Mouse (Mus musculus) heart, embryonic 12.5 days (tissue): Measurements from ENCODE around the gene Jsrp1. TPM values are rescaled to one million over a fixed set of nuclear protein-coding genes. Genes with fewer than 3 reads are reported as not detected.

Experiments
- ATAC-seq: fragments of 200-750 bp; cut with Nextera tagmentation; 2 replicates; pipeline ENCODE4 v1.8.0; 2017; ENCODE audit warnings: moderate TSS enrichment, moderate library complexity; ENCODE audit not compliant: insufficient number of reproducible peaks, low FRiP score
- H3K27ac ChIP-seq: fragments of 300-500 bp; sonication (generic); 2 replicates; pipeline ENCODE4 v1.5.1; 2016; ENCODE audit warnings: mild to moderate bottlenecking, moderate library complexity; ENCODE audit not compliant: poor library complexity, severe bottlenecking
- H3K27me3 ChIP-seq: fragments of 300-500 bp; sonication (generic); replicated peaks from 2 replicates; pipeline ENCODE4 v1.6.1; 2016; ENCODE audit warnings: mild to moderate bottlenecking, moderate library complexity
- H3K36me3 ChIP-seq: fragments of 300-500 bp; sonication (generic); 2 replicates; pipeline ENCODE4 v1.6.1; 2016; ENCODE audit warnings: mild to moderate bottlenecking, moderate library complexity
- H3K4me1 ChIP-seq: fragments of 300-500 bp; sonication (generic); replicated peaks from 2 replicates; pipeline ENCODE4 v1.6.1; 2016; ENCODE audit warnings: mild to moderate bottlenecking
- H3K4me2 ChIP-seq: fragments of 300-500 bp; sonication (generic); 2 replicates; pipeline ENCODE4 v1.6.1; 2016; ENCODE audit warnings: mild to moderate bottlenecking, moderate library complexity
- H3K4me3 ChIP-seq: fragments of 300-500 bp; sonication (generic); 2 replicates; pipeline ENCODE4 v1.5.1; 2016; ENCODE audit warnings: mild to moderate bottlenecking
- H3K9ac ChIP-seq: fragments of 300-500 bp; sonication (generic); 2 replicates; pipeline ENCODE4 v1.6.1; 2016; ENCODE audit warnings: mild to moderate bottlenecking, moderate library complexity
- H3K9me3 ChIP-seq: fragments of 300-500 bp; sonication (generic); replicated peaks from 2 replicates; pipeline ENCODE4 v1.6.1; 2016; ENCODE audit warnings: mild to moderate bottlenecking, moderate library complexity
- WGBS: fragments of 180-500 bp; shearing (Covaris S2); methylation state at CpG from one replicate; pipeline ENCODE4 v1.1.7; 2016; 5-methylcytosine and 5-hydroxymethylcytosine counted together
- polyA plus RNA-seq: library from polyadenylated mRNA; unstranded; fragments of >200 nt; fragmentation: Nextera tagmentation; extraction: Ambion mirVana; gene quantifications from 2 replicates; pipeline ENCODE4 v1.2.1, GENCODE M21; 2016

Jsrp1 gene
- polyA plus RNA-seq, 1 experiment from 2014 or later = 6.7 TPM

- H3K36me3 ChIP-seq = peaks cover 13% of the 10 kb centered on the region
- no peak for ATAC-seq
- H3K4me1 ChIP-seq = peaks cover 69% of the 10 kb centered on the region
- peak overlapping the region; percentile 51 for H3K4me3 ChIP-seq
- H3K9me3 ChIP-seq = no peaks in the 10 kb centered on the region
- peaks cover 32% of the 10 kb centered on the region for H3K27me3 ChIP-seq
- peak overlapping the region; percentile 17; the same call in 1 of the 2 replicates for H3K27ac ChIP-seq
- peak overlapping the region; percentile 80 for H3K4me2 ChIP-seq
- WGBS = 7% methylated on average over 18 of the region's 18 CpGs
- peak overlapping the region; percentile 78 for H3K9ac ChIP-seq
Observed at GRCm38 (mm10) chr10:80808985-80809632, 4.2 kb downstream of the Jsrp1 start.

GRCm38 (mm10) chr10:80808099-80808984 lies 5.0 kb downstream of the Jsrp1 start:
- 16% methylated on average over 40 of the region's 40 CpGs for WGBS
- Histone ChIP-seq H3K27me3 (peaks cover 28% of the 10 kb centered on the region), H3K27ac (peak overlapping the region; percentile 66), H3K9me3 (no peaks in the 10 kb centered on the region), H3K36me3 (peaks cover 20% of the 10 kb centered on the region), H3K4me3 (peak overlapping the region; percentile 51), H3K9ac (peak overlapping the region; percentile 78), H3K4me1 (peaks cover 69% of the 10 kb centered on the region), H3K4me2 (peak overlapping the region; percentile 80)
- no peak for ATAC-seq

GRCm38 (mm10) chr10:80807057-80807627 lies 6.2 kb downstream of the Jsrp1 start:
- peak; percentile 56 for ATAC-seq
- peak overlapping the region; percentile 66 for H3K27ac ChIP-seq
- peak overlapping the region; percentile 78 for H3K9ac ChIP-seq
- H3K4me2 ChIP-seq = peak overlapping the region; percentile 80
- H3K9me3 ChIP-seq = no peaks in the 10 kb centered on the region
- peaks cover 32% of the 10 kb centered on the region for H3K36me3 ChIP-seq
- H3K4me3 ChIP-seq = peak overlapping the region; percentile 51
- peaks cover 61% of the 10 kb centered on the region for H3K4me1 ChIP-seq
- 1% methylated on average over 58 of the region's 58 CpGs for WGBS
- peaks cover 20% of the 10 kb centered on the region for H3K27me3 ChIP-seq

DNA sequence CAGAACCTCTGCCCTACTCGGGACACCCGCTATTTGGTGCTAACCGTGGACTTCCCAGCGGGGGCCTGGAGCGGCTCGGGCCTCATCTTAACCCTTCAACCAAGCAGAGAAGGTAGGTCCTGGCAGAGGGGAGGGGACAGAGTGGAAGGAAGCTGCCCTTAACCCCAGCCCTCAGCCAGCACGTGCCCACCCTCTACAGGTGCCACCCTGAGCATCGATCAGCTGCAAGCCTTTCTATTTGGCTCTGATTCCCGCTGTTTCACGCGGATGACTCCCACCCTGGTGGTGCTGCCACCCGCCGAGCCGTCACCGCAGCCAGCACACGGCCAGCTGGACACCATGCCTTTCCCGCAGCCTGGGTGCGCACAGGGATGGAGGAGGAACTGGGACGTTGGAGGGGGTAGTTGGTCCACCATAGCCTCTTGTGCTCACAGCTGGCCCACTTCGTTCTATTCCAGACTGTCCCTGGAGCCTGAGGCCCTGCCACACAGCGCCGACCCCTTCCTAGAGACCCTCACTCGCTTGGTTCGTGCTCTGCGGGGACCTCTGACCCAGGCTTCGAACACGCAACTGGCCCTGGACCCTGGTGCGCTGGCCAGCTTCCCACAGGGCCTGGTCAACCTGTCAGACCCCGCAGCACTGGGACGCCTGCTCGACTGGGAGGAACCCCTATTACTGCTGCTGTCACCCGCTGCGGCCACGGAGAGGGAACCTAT lies 6.8 kb downstream of the Jsrp1 start:
- Histone ChIP-seq H3K4me1 (peaks cover 60% of the 10 kb centered on the region), H3K36me3 (peaks cover 39% of the 10 kb centered on the region), H3K9me3 (no peaks in the 10 kb centered on the region), H3K27ac (peak overlapping the region; percentile 66), H3K4me3 (peak overlapping the region; percentile 51), H3K4me2 (peak overlapping the region; percentile 80), H3K9ac (peak overlapping the region; percentile 78), H3K27me3 (peaks cover 17% of the 10 kb centered on the region)
- 42% methylated on average over 34 of the region's 34 CpGs for WGBS
- no peak for ATAC-seq

- no peak overlapping the region for H3K27ac ChIP-seq
- peak overlapping the region; percentile 78; the same call in 1 of the 2 replicates for H3K9ac ChIP-seq
- H3K4me2 ChIP-seq = 0 out of 2 replicates have a peak overlapping the region, but pooled peaks have one; percentile 80
- H3K4me1 ChIP-seq = peaks cover 60% of the 10 kb centered on the region
- no peaks in the 10 kb centered on the region for H3K9me3 ChIP-seq
- H3K36me3 ChIP-seq = peaks cover 45% of the 10 kb centered on the region
- no peak for ATAC-seq
- no peak overlapping the region for H3K4me3 ChIP-seq
- 18% methylated on average over 3 of the region's 3 CpGs for WGBS
- H3K27me3 ChIP-seq = peaks cover 17% of the 10 kb centered on the region
Observed at GRCm38 (mm10) chr10:80805925-80806324, 7.4 kb downstream of the Jsrp1 start.

DNA sequence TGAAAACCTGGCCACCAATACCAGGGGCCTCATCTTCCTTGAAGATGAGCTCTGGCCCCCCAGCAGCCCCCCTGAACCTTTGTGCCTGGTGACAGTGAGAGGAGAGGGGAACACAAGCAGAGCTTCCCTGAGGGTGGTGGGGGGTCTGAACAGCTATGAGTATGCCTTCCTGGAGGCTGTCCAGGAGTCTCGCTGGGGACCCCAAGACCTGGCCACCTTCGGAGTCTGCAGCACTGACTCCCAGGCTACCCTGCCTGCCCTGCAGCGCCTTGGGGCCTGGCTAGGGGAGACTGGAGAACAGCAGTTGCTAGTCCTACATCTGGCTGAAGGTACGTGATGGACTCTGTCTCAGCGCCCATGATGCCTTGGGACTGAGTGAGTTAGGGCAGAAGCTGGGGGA lies 8.0 kb downstream of the Jsrp1 start:
- Histone ChIP-seq H3K9ac (peak overlapping the region; percentile 11; the same call in 1 of the 2 replicates), H3K27ac (no peak overlapping the region), H3K4me1 (peaks cover 57% of the 10 kb centered on the region)

GRCm38 (mm10) chr10:80804916-80805315 lies 8.4 kb downstream of the Jsrp1 start, which contains the start of gene Amh:
Gene Amh (plus strand): TSS chr10:80805243.
- Histone ChIP-seq H3K4me3 (no peak within 1 kb of the TSS), H3K27me3 (peaks cover 12% of the 10 kb centered on the region), H3K36me3 (peaks cover 55% of the 10 kb centered on the region), H3K27ac (0 out of 2 replicates have a peak within 1 kb of the TSS, but pooled peaks have one; percentile 12), H3K9me3 (no peaks in the 10 kb centered on the region), H3K4me1 (peaks cover 57% of the 10 kb centered on the region), H3K9ac (peak within 1 kb of the TSS; percentile 78), H3K4me2 (0 out of 2 replicates have a peak within 1 kb of the TSS, but pooled peaks have one; percentile 80)
- 56% methylated on average over 6 of the region's 6 CpGs for WGBS
- ATAC-seq = no peak

More for the DNA sequence above, 8.0 kb downstream of the Jsrp1 start:
- H3K4me2 ChIP-seq = no peak overlapping the region
- H3K36me3 ChIP-seq = peaks cover 51% of the 10 kb centered on the region
- H3K27me3 ChIP-seq = peaks cover 16% of the 10 kb centered on the region
- no peaks in the 10 kb centered on the region for H3K9me3 ChIP-seq
- no peak overlapping the region for H3K4me3 ChIP-seq
- WGBS = 82% methylated on average over 5 of the region's 5 CpGs
- ATAC-seq = no peak

GRCm38 (mm10) chr10:80804340-80804739 lies 9.0 kb downstream of the Jsrp1 start:
- no peak for ATAC-seq
- Histone ChIP-seq H3K27me3 (peaks cover 12% of the 10 kb centered on the region), H3K4me3 (no peak overlapping the region), H3K36me3 (peaks cover 55% of the 10 kb centered on the region), H3K4me2 (no peak overlapping the region), H3K9me3 (no peaks in the 10 kb centered on the region), H3K9ac (peak overlapping the region; percentile 11), H3K27ac (no peak overlapping the region), H3K4me1 (peaks cover 59% of the 10 kb centered on the region)
- WGBS = 95% methylated on average over 2 of the region's 2 CpGs

DNA sequence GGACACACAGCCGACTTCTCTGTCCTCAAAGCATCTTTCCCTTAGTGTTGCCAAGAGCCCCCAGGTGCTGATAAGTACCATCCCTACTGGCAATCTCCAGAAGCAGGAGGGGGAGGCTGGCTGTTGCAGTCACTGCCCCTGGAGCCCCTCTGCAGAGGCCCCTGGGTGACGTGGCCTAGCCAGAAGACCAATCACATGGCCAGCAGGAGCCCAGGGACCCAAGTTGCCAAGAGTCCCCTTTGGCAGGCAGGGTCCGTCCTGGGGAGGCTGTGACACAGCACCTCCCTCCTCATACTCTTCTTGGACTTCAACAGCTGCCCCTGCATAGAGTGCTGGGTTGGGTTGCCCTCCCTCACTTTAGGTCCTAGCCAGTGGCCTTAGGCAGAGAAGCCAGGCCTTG lies 10.3 kb downstream of the Jsrp1 start:
- no peak overlapping the region for H3K9ac ChIP-seq
- no peak for ATAC-seq
- no peaks in the 10 kb centered on the region for H3K9me3 ChIP-seq
- no peak overlapping the region for H3K4me3 ChIP-seq
- no peak overlapping the region for H3K4me2 ChIP-seq
- no peak overlapping the region for H3K27ac ChIP-seq
- H3K36me3 ChIP-seq = peaks cover 55% of the 10 kb centered on the region
- peaks cover 47% of the 10 kb centered on the region for H3K4me1 ChIP-seq
- peaks cover 5% of the 10 kb centered on the region for H3K27me3 ChIP-seq
- WGBS = 72% methylated on average over 3 of the region's 3 CpGs

DNA sequence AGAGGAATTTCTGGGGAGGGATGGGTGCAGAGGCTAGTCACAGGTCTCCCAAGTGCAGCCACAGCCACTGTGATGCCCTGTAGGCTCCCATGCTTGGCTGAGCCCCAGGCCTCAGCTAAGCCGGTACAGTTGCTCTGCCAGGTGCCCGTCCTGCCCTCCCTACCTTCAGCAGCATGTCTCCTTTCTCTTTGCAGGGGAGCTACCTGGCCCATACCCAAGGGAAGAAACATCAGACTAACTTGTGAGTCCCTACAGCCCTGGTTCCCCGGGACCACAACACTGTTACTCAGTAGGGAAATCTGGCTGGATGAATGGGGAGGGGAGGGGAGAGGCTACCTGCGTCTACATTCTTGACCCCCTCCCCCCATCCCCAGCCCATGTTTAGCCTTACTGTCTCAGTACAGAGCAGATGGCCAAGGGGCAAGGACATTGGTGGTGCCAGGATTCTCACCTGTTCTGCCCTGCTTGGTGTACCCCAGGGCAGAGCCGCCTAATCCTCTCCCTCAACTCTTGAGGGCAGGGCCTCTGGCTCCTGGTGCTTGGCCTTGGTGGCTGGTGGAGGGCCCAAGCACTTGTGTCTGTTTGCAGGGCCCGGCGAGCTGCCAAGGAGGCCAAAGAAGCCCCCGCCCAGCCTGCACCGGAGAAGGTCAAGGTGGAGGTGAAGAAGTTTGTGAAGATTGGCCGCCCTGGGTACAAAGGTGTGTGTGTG lies 10.9 kb downstream of the Jsrp1 start:
- WGBS = 91% methylated on average over 10 of the region's 10 CpGs
- no peak overlapping the region for H3K9ac ChIP-seq
- ATAC-seq = no peak
- peaks cover 55% of the 10 kb centered on the region for H3K36me3 ChIP-seq
- H3K4me2 ChIP-seq = no peak overlapping the region
- H3K27ac ChIP-seq = no peak overlapping the region
- no peak overlapping the region for H3K4me3 ChIP-seq
- peaks cover 41% of the 10 kb centered on the region for H3K4me1 ChIP-seq
- H3K9me3 ChIP-seq = no peaks in the 10 kb centered on the region
- peaks cover 5% of the 10 kb centered on the region for H3K27me3 ChIP-seq
